Mouse (Mus musculus) urinary bladder, postnatal 10 days (tissue): Measurements from ENCODE around the gene Npas2.

Experiments
- DNase-seq: peaks from one replicate; pipeline ENCODE4 v3.0.0; 2022; ENCODE audit warnings: low spot score

Gene Npas2

GRCm38 (mm10) chr1:39284786-39285185, 91.3 kb downstream of the Npas2 start:
- no peak for DNase-seq

DNA sequence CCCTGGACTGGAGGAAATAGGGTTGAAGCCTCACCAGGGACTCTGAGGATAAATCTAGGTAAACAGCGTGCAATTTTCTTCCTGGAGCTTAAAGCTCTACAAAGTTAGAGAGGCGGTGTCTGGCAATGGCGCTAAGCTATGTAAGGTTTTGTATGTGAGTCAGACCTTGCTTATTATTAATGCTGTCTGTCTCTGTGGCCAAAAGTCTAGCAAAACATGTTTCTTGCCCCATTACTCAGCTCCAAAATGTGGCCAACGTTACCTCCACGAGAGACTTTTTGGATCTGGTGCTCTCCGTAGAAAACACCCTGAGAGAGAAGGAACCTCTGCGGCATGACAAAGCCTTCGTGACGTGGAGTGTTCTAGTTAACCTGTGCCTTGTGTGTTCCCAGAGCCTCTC, 93.5 kb downstream of the Npas2 start:
- DNase-seq, result no peak

- DNase-seq, result no peak
Observed at GRCm38 (mm10) chr1:39287831-39288230, 94.3 kb downstream of the Npas2 start.

- DNase-seq, result no peak
Observed at GRCm38 (mm10) chr1:39288425-39288824, 94.9 kb downstream of the Npas2 start.

GRCm38 (mm10) chr1:39292001-39292400, 98.5 kb downstream of the Npas2 start:
- DNase-seq, result no peak

- DNase-seq, result no peak
Observed at GRCm38 (mm10) chr1:39298294-39298693, 104.8 kb downstream of the Npas2 start.

DNA sequence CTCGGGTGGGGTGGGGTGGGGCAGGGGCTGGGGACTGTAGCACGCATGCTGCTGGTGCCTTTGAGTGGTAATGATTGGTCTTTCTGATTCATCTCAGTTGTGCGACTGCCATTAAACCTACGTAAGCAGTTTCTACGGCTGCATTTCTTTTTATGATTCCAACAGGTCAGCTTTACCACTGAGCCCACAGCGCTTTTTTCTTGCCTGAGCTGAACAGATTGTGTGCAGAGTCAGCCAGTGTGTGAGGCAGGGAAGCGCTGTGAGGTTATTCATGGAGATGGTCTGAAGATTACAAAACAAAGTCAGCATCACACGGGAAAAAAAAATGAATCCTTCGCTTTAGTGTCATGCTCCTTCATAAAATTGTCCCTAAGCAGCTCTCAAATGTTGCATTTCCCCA, 106.7 kb downstream of the Npas2 start:
- DNase-seq, result no peak

DNA sequence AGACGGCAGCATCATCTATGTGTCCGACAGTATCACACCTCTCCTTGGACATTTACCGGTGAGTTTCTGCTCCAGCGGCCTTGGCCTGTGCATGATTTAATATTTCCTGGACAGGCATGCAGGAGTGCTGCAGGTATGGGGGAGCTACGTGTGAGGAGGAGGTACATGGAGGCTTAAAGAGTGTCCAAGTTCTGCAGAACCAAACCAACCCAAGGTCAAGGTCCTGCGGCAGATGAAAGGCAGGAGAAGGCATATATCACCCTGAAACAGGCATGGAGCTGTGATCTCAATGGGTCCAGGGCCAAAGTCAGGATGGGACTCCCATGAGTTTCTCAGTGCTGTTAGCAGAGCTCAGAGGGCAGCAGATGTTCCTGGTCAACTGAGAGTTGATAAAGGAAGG, 107.1 kb downstream of the Npas2 start:
- no peak for DNase-seq

DNA sequence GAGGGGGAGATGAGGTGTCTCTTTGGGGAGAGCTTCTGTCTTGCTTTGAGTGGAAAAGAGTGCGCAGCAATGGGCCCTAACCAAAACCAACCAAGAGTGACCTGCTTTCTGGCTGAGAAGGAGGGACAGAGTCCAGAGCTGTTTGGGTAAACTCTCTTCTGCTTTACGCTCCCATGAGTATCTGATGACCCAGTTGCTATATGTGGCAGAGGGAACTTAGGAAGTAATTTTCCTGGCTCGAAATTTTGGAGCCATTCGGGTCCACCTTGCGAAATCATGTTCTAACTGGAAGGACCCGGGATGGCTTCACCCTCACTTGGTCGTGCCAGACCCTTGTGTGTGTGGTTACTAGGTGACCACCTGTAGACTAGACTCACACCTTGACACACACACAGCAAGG, 108.7 kb downstream of the Npas2 start:
- no peak for DNase-seq

- no peak for DNase-seq
Observed at GRCm38 (mm10) chr1:39303054-39303649, 109.6 kb downstream of the Npas2 start.

- no peak for DNase-seq
Observed at GRCm38 (mm10) chr1:39307291-39307690, 113.8 kb downstream of the Npas2 start.

- DNase-seq, result no peak
Observed at GRCm38 (mm10) chr1:39307971-39308370, 114.4 kb downstream of the Npas2 start.

GRCm38 (mm10) chr1:39309548-39309947, 116.0 kb downstream of the Npas2 start:
- no peak for DNase-seq

DNA sequence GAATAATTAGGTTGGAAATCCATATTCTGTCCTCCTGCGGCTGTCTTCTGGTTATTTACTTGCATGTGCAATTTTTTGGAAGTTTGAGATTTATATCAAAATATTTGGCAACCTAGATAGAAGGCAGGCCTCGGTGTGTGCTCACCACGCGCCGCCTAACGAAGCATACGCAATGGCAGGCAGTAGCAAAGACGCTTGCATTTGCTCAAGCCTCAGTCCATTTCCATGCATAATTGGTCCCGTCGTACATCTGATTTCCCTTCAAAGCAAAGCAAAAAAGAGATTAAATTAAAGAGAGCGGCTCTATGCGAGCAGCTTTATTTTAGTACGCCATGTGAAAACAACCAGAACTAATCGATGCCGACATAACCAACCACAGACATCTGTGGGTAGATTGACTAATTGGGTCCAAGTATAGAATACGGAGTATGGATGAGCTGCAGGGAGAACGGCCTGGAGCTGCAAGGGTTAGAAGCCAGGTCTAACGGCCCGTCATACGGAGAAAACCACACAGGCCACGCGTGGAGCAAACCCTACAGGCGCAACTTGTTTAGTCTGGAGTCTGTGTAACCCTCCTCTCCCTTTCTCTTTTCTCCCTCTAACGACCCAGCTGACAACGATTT, 118.9 kb downstream of the Npas2 start:
- no peak for DNase-seq

GRCm38 (mm10) chr1:39313352-39314245, 120.1 kb downstream of the Npas2 start:
- DNase-seq, result no peak

- DNase-seq, result no peak
Observed at GRCm38 (mm10) chr1:39317935-39318334, 124.4 kb downstream of the Npas2 start.

GRCm38 (mm10) chr1:39318870-39319269, 125.3 kb downstream of the Npas2 start:
- no peak for DNase-seq

- no peak for DNase-seq
Observed at GRCm38 (mm10) chr1:39321954-39322353, 128.4 kb downstream of the Npas2 start.

GRCm38 (mm10) chr1:39325228-39325627, 131.7 kb downstream of the Npas2 start:
- no peak for DNase-seq

GRCm38 (mm10) chr1:39327546-39327945, 134.0 kb downstream of the Npas2 start:
- DNase-seq, result no peak

DNA sequence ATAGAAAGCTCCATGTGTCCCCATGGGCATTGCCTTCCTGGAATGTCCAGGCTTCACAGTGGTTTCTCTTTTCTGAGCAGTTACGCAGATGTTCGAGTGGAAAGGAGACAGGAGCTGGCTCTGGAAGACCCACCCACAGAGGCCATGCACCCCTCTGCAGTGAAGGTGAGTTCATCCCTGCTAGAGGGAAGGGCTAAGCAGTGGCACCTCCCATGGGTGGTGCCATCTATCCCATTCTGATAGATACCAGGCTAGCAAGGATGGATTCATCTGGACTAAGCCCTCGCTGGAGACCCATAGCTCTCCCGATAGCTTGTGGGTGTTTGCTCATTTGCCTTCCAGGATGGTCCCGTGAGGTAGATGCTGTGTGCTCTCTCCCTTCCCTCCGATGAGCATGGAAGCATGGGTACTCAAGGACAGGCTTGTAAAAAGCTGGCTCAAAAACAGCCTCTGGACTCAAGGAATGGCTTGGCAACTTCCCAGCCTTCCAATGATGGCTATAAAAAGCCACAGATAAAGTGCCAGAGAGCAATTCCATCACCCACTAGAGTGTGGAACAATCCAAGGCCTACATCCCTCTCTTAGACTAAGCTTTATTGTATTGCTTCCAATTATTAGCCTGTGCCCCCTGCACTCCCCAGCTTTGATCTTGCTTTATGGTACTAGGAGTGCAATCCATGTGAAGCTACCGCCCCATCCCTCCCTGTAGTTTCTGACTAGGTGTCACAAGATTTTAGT, 137.5 kb downstream of the Npas2 start:
- DNase-seq, result no peak

DNA sequence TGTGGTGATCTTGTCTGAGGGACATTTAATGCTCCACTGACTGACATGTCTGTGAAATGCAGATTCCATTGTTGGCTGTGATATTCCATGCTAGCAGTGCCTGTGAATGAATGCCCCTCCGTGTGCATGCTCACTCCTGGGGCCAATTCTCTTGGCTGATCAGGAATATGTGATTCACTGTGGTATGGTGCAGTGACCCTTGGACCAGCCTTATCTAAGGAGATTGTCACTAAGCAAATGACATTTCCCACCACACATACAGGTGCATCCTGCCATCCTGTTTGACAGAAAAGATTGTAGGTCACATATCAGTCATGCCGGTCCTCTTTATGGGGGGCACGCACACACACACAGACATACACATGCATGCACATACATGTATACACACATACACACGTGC, 138.9 kb downstream of the Npas2 start:
- DNase-seq, result no peak
